Mouse (Mus musculus) lung, embryonic 16.5 days (tissue): ENCODE measurements around the gene Fbrs. TPM values are rescaled to one million over a fixed set of nuclear protein-coding genes. Genes with fewer than 3 reads are reported as not detected.
"Not testable (repeated sequence)": the region's sequence is repeated elsewhere in the genome, so short reads cannot be mapped to it uniquely, and the experiment has no call there.

ENCODE experiments used
- ATAC-seq: fragments of 200-750 bp; cut with Nextera tagmentation; 2 replicates; pipeline ENCODE4 v1.8.0; 2017; ENCODE audit warnings: low read depth, mild to moderate bottlenecking, moderate library complexity
- H3K27ac ChIP-seq: fragments of 300-500 bp; sonication (generic); 2 replicates; pipeline ENCODE4 v1.5.1; 2014; ENCODE audit warnings: mild to moderate bottlenecking, control low read depth, low read length
- H3K27me3 ChIP-seq: fragments of 300-500 bp; sonication (generic); 2 replicates; pipeline ENCODE4 v1.6.1; 2014; ENCODE audit warnings: low read depth, low read length, mixed read lengths; ENCODE audit not compliant: control insufficient read depth, insufficient read depth
- H3K36me3 ChIP-seq: fragments of 300-500 bp; sonication (generic); 2 replicates; pipeline ENCODE4 v1.6.1; 2014; ENCODE audit warnings: low read length; ENCODE audit not compliant: control insufficient read depth, insufficient read depth
- H3K4me1 ChIP-seq: fragments of 300-500 bp; sonication (generic); replicated peaks from 2 replicates; pipeline ENCODE4 v1.6.1; 2014; ENCODE audit warnings: low read length, mixed read lengths; ENCODE audit not compliant: control insufficient read depth, insufficient read depth
- H3K4me2 ChIP-seq: fragments of 300-500 bp; sonication (generic); 2 replicates; pipeline ENCODE4 v1.6.1; 2014; ENCODE audit warnings: low read depth, low read length, control low read depth
- H3K4me3 ChIP-seq: fragments of 300-500 bp; sonication (generic); 2 replicates; pipeline ENCODE4 v1.5.1; 2014; ENCODE audit warnings: mild to moderate bottlenecking, low read length, control low read depth
- H3K9ac ChIP-seq: fragments of 300-500 bp; sonication (generic); 2 replicates; pipeline ENCODE4 v1.6.1; 2014; ENCODE audit warnings: low read length, control low read depth
- H3K9me3 ChIP-seq: fragments of 300-500 bp; sonication (generic); 2 replicates; pipeline ENCODE4 v1.6.1; 2016; ENCODE audit warnings: low read length; ENCODE audit not compliant: control insufficient read depth
- WGBS: fragments of 180-500 bp; shearing (Covaris S2); extraction: QIAGEN DNeasy Blood & Tissue Kit; methylation state at CpG from one replicate; pipeline ENCODE4 v1.1.7; 2014; 5-methylcytosine and 5-hydroxymethylcytosine counted together
- polyA plus RNA-seq: library from polyadenylated mRNA; unstranded; fragments of >200 nt; fragmentation: Nextera tagmentation; extraction: Ambion mirVana; gene quantifications from 2 replicates; pipeline ENCODE4 v1.2.1, GENCODE M21; 2015

The Fbrs gene
- polyA plus RNA-seq, 1 experiment from 2014 or later = 9.9 TPM

DNA sequence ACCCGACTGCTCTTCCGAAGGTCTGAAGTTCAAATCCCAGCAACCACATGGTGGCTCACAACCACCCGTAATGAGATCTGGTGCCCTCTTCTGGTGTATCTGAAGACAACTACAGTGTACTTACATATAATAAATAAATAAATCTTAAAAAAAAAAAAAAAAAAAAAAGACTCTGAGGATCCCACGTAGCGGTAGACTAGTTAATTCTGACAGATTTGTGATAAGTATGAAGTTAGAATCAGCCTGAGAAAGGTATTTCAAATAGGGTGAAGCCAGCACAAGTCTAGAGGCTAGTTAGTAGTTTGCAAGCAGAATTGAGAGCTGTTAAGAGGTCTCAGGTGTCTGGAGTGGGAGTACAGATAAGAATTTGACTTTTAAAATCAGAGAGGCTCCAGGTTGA lies 9.4 kb downstream of the Fbrs start:
- ATAC-seq, H3K27ac ChIP-seq, H3K9me3 ChIP-seq, H3K4me2 ChIP-seq, H3K27me3 ChIP-seq, H3K4me3 ChIP-seq, H3K9ac ChIP-seq, H3K4me1 ChIP-seq: not testable (repeated sequence)
- WGBS = 70% methylated on average over 4 of the region's 5 CpGs
- peaks cover 63% of the 10 kb centered on the region for H3K36me3 ChIP-seq

- Histone ChIP-seq H3K27me3 (no peaks in the 10 kb centered on the region), H3K4me1 (no peaks in the 10 kb centered on the region), H3K4me2 (no peak overlapping the region), H3K27ac (no peak overlapping the region), H3K36me3 (peaks cover 56% of the 10 kb centered on the region), H3K9ac (no peak overlapping the region), H3K4me3 (no peak overlapping the region), H3K9me3 (no peaks in the 10 kb centered on the region)
- WGBS = 87% methylated on average over 7 of the region's 7 CpGs
- no peak for ATAC-seq
Observed at GRCm38 (mm10) chr7:127489982-127490381, 11.0 kb downstream of the Fbrs start.

DNA sequence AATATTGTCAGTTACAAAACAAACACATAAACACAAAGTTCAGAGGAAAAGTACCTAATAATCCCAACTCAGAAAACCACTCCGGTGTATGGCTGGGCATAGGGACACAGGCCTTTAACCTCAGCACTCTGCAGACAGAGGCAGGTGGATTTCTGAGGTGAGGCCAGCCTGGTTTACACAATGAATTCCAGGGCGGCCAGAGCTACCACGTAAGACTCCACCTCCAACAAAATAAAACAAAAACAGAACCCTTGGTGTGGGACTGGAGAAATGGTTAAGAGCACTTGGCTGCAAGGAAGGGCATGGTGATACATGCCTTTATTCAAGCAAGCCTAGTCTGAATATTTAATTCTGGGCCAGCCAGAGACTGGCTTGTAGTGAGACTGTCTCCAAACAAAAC lies 12.8 kb downstream of the Fbrs start:
- H3K27ac ChIP-seq = no peak overlapping the region
- peaks cover 43% of the 10 kb centered on the region for H3K36me3 ChIP-seq
- no peaks in the 10 kb centered on the region for H3K9me3 ChIP-seq
- 72% methylated on average over 3 of the region's 3 CpGs for WGBS
- H3K4me3 ChIP-seq = no peak overlapping the region
- ATAC-seq = no peak
- no peak overlapping the region for H3K4me2 ChIP-seq
- H3K27me3 ChIP-seq = no peaks in the 10 kb centered on the region
- H3K4me1 ChIP-seq = no peaks in the 10 kb centered on the region
- H3K9ac ChIP-seq = no peak overlapping the region

DNA sequence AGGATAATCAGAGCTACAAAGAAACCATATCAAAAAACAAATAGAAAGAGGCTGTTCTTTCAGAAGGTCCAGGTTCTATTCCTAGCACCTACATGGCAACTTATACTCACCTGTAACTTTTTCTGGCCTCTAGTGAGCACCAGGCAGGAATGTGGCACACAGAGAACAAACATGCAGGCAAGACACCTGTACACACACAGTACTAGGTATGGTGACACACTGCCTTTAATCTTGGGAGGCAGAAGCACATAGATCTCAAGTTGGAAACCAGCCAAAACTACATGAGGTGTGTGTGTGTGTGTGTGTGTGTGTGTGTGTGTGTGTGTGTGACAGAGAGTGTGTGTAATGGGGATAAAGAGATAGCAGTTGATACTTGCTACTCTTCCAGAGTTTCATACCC lies 15.6 kb downstream of the Fbrs start:
- H3K27ac ChIP-seq = no peak overlapping the region
- no peak overlapping the region for H3K9ac ChIP-seq
- H3K9me3 ChIP-seq = no peaks in the 10 kb centered on the region
- H3K4me3 ChIP-seq = no peak overlapping the region
- H3K4me1 ChIP-seq = no peaks in the 10 kb centered on the region
- no peak for ATAC-seq
- H3K36me3 ChIP-seq = peaks cover 23% of the 10 kb centered on the region
- H3K27me3 ChIP-seq = no peaks in the 10 kb centered on the region
- no peak overlapping the region for H3K4me2 ChIP-seq

DNA sequence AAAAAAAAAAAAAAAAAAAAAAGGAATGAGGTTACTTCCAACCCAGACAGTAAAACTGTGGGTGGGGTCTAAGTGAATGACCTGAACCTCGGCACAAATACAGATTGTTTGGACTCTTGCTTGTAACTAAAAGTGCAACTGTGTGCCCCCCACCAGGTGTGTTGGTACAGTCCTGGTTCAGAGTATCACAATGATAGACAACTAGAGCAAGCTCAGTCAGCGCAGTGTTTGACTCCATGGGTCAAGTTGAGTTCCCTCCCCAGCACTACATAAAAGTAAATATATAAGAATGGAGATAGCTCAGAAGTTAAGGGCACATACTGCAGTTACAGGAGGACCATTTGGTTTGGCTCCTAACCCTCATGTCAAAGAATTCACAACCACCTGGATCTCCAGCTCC lies 18.4 kb downstream of the Fbrs start:
- H3K9me3 ChIP-seq = no peaks in the 10 kb centered on the region
- no peak for ATAC-seq
- no peak overlapping the region for H3K4me3 ChIP-seq
- WGBS = 69% methylated on average over 2 of the region's 2 CpGs
- no peaks in the 10 kb centered on the region for H3K4me1 ChIP-seq
- H3K9ac ChIP-seq = no peak overlapping the region
- no peak overlapping the region for H3K27ac ChIP-seq
- H3K36me3 ChIP-seq = no peaks in the 10 kb centered on the region
- no peak overlapping the region for H3K4me2 ChIP-seq
- no peaks in the 10 kb centered on the region for H3K27me3 ChIP-seq

DNA sequence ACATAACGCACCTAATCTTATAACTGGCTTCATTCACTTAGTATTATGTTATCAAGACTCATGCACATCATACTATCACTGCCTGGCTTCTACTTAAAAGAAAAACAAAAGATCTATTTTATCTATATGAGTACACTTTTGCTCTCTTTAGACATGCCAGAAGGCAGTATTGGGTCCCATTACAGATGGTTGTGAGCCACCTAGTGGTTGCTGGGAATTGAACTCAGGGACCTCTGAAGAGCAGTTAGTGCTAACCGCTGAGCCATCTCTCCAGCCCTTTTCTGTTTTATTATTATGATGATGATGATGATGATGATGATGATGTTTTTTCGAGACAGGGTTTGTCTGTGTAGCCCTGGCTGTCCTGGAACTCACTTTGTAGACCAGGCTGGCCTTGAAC lies 19.4 kb downstream of the Fbrs start:
- 0 out of 2 replicates have a peak, but pooled peaks have one; percentile 38 for ATAC-seq

GRCm38 (mm10) chr7:127508291-127508690 lies 29.3 kb downstream of the Fbrs start:
- Histone ChIP-seq H3K4me1 (peaks cover 4% of the 10 kb centered on the region), H3K27ac (no peak overlapping the region), H3K9me3 (no peaks in the 10 kb centered on the region), H3K36me3 (no peaks in the 10 kb centered on the region), H3K4me3 (no peak overlapping the region), H3K4me2 (no peak overlapping the region), H3K27me3 (no peaks in the 10 kb centered on the region), H3K9ac (no peak overlapping the region)
- no peak for ATAC-seq
- 92% methylated on average over 3 of the region's 3 CpGs for WGBS

More for the DNA sequence above, 19.4 kb downstream of the Fbrs start:
- Histone ChIP-seq H3K4me1 (no peaks in the 10 kb centered on the region), H3K9me3 (no peaks in the 10 kb centered on the region), H3K9ac (no peak overlapping the region), H3K4me2 (no peak overlapping the region), H3K4me3 (no peak overlapping the region), H3K36me3 (no peaks in the 10 kb centered on the region), H3K27ac (no peak overlapping the region), H3K27me3 (no peaks in the 10 kb centered on the region)
- 49% methylated on average over 3 of the region's 3 CpGs for WGBS

GRCm38 (mm10) chr7:127509830-127510229 lies 30.8 kb downstream of the Fbrs start:
- not testable (repeated sequence) for ATAC-seq, H3K27ac ChIP-seq, H3K36me3 ChIP-seq, H3K4me2 ChIP-seq, H3K27me3 ChIP-seq, H3K9ac ChIP-seq, H3K4me3 ChIP-seq, H3K9me3 ChIP-seq
- WGBS = 84% methylated on average over 3 of the region's 4 CpGs
- peaks cover 13% of the 10 kb centered on the region for H3K4me1 ChIP-seq

DNA sequence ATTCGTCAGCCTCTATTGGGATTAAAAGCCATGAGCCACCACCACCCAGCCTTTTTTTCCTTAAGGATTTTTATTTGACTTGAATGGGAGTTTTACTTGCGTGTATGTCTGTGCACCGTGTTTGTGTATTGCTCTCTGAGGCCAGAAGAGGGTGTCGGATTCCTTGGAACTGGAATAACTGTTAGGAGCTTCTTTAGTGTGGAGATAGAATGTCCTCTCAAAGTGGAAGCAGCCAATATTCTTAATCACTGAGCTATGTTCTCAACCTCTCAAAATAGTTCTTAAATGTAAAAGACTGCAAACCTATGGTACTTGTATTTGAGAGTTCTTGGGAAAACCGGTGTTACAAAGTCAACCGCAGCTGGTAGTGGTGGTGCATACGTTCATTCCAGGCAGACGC lies 32.2 kb downstream of the Fbrs start:
- 18% methylated on average over 8 of the region's 8 CpGs for WGBS
- H3K27ac ChIP-seq = peak overlapping the region; percentile 98
- no peaks in the 10 kb centered on the region for H3K27me3 ChIP-seq
- ATAC-seq = no peak
- no peaks in the 10 kb centered on the region for H3K9me3 ChIP-seq
- H3K4me2 ChIP-seq = peak overlapping the region; percentile 69
- H3K4me3 ChIP-seq = peak overlapping the region; percentile 91
- H3K9ac ChIP-seq = peak overlapping the region; percentile 95
- peaks cover 5% of the 10 kb centered on the region for H3K36me3 ChIP-seq
- H3K4me1 ChIP-seq = peaks cover 13% of the 10 kb centered on the region

DNA sequence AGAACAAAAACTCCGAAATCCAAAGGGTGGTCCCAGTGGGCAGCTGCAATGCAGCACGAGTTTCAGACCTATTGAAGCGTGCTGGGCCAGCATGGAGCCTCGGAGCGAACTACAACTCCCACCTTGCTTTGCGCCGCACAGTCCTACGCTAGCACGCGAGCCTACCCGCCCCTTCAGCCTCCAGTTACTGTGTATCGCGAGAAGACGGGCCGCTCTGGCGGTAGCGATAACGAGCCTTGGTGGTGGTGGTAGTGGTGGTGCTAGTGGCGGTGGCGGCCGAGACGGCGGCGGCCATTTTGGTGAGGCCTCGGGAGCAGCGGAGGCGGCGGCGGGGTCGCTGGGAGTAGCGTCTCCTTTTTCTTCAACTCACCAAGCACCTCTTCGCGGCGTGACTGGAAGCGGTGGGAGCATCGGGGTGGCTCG lies 32.8 kb downstream of the Fbrs start, which contains the start of gene Srcap:
Gene Srcap (plus strand): TSS at position 176 of the 423 bp plus-strand sequence.
- Histone ChIP-seq H3K36me3 (peaks cover 10% of the 10 kb centered on the region), H3K9ac (peak within 1 kb of the TSS; percentile 95), H3K4me2 (peak within 1 kb of the TSS; percentile 69), H3K27me3 (no peaks in the 10 kb centered on the region), H3K9me3 (no peaks in the 10 kb centered on the region), H3K27ac (peak within 1 kb of the TSS; percentile 98), H3K4me3 (peak within 1 kb of the TSS; percentile 91), H3K4me1 (peaks cover 13% of the 10 kb centered on the region)
- under 1% methylated on average over 35 of the region's 37 CpGs for WGBS
- ATAC-seq = peak; percentile 97
